Comparison of ENCODE assay signal across 15 mouse cellular contexts in the genomic region with DNA sequence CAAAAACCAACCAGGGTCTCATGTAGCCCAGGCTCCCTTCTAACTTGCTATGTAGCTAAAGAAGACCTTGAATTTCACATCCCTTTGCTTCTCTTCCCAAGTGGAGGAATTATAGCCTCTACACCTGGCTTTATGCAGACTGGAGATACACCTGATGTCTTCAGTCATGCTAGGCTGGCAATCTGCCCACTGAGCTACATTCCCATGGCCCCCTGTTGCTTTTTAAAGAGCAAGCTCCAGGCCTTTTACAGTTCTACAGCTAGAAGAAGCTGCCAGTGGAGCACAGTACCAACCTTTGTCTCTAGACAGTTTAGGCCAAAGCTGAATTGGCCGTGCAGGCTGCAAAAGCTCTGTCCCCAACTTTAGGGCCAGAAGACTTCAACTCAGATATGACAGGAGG. TPM values are rescaled to one million over a fixed set of nuclear protein-coding genes. Genes with fewer than 3 reads are reported as not detected.
DNase-seq lines count a peak whose midpoint lies in the region.
"Had no signal": no experiment of that assay in that cellular context is flagged by ENCODE, and none has a peak within 500 bp of the region (broad histone marks: within the 10 kb centered on the region; RNA-seq: fewer than 3 reads in every experiment).

No protein-coding gene starts in this region.

- peak; percentile 38 for DNase-seq in cerebellum, adult 11-12 months
- no peak for DNase-seq in cerebellum, postnatal 4 days (ENCODE audit: low spot score in 2 of 2)
- DNase-seq in kidney, postnatal 36 days = peak; percentile 11 to 31
- DNase-seq in kidney, postnatal 14 days = no peak
- DNase-seq in brain, adult 2 months (ENCODE audit: low read depth, low spot score) = peak; percentile 29
- DNase-seq in cerebellum, adult 9-11 months = peak; percentile 48
- DNase-seq in gastrocnemius, postnatal 4 days (ENCODE audit: low spot score in 2 of 2) = no peak
- DNase-seq in heart, postnatal 10 days = no peak
- DNase-seq: adrenal gland, postnatal 25 days; gastrocnemius, postnatal 14 days; heart, adult 2 months; heart, postnatal 4 days; lung, adult 18-20 months; lung, postnatal 10 days; thymus, postnatal 25 days had no signal

- intact Hi-C loops in heart, postnatal 10 days (cut with DNase I) = no loop called here

RNA-seq across cellular contexts. Expression of gene Tgfbrap1, which starts 8.0 kb away (rescaled TPM):
- 10 to 100 TPM; 15.2 to 17.0 TPM for total RNA-seq in gastrocnemius, postnatal 4 days (2021)
- 10 to 100 TPM; 17.0 TPM for total RNA-seq in heart, postnatal 10 days (2021)

RNA-seq across cellular contexts. Expression of gene AI597479, which starts 8.1 kb away (rescaled TPM):
- 10 to 100 TPM; 15.4 to 15.9 TPM for total RNA-seq in gastrocnemius, postnatal 4 days (2021)
- total RNA-seq in heart, postnatal 10 days (2021) = 10 to 100 TPM; 13.0 to 15.3 TPM

Comparison
In these comparisons a context has a peak if more than half of its experiments do, and no peak if none do; other contexts are left out.
1. DNase-seq: peak in cerebellum, adult 11-12 months (single experiment), kidney, postnatal 36 days (2 of 2), brain, adult 2 months (single experiment) and cerebellum, adult 9-11 months (single experiment); none in cerebellum, postnatal 4 days (0 of 2), kidney, postnatal 14 days (single experiment), gastrocnemius, postnatal 4 days (0 of 2) and heart, postnatal 10 days (0 of 2).